Mouse (Mus musculus) kidney, postnatal 0 days (tissue): Measurements from ENCODE around the gene Xpa. TPM values are rescaled to one million over a fixed set of nuclear protein-coding genes. Genes with fewer than 3 reads are reported as not detected.

Source experiments
- ATAC-seq: fragments of 200-750 bp; cut with Nextera tagmentation; replicated peaks from 2 replicates; pipeline ENCODE4 v1.8.0; 2017; ENCODE audit warnings: low read depth, moderate number of reproducible peaks, moderate TSS enrichment, moderate library complexity; ENCODE audit not compliant: low FRiP score
- DNase-seq: peaks from one replicate; pipeline ENCODE4 v3.0.0-alpha.2; 2016; ENCODE audit warnings: low spot score
- H3K27ac ChIP-seq: fragments of 300-500 bp; sonication (generic); 2 replicates; pipeline ENCODE4 v1.5.1; 2014; ENCODE audit warnings: mild to moderate bottlenecking
- H3K27me3 ChIP-seq: fragments of 300-500 bp; sonication (generic); 2 replicates; pipeline ENCODE4 v1.6.1; 2014; ENCODE audit warnings: low read length, mixed read lengths; ENCODE audit not compliant: insufficient read depth
- H3K36me3 ChIP-seq: fragments of 300-500 bp; sonication (generic); 2 replicates; pipeline ENCODE4 v1.6.1; 2014; ENCODE audit warnings: low read length, mixed read lengths; ENCODE audit not compliant: insufficient read depth
- H3K4me1 ChIP-seq: fragments of 300-500 bp; sonication (generic); replicated peaks from 2 replicates; pipeline ENCODE4 v1.6.1; 2014; ENCODE audit warnings: antibody characterized with exemption, low read length, mixed read lengths; ENCODE audit not compliant: insufficient read depth
- H3K4me2 ChIP-seq: fragments of 300-500 bp; sonication (generic); 2 replicates; pipeline ENCODE4 v1.6.1; 2014; ENCODE audit warnings: mild to moderate bottlenecking, low read length, moderate library complexity, mixed read lengths
- H3K4me3 ChIP-seq: fragments of 300-500 bp; sonication (generic); replicated peaks from 2 replicates; pipeline ENCODE4 v1.5.1; 2014; ENCODE audit warnings: low read depth, low read length
- H3K9ac ChIP-seq: fragments of 300-500 bp; sonication (generic); 2 replicates; pipeline ENCODE4 v1.6.1; 2014; ENCODE audit warnings: low read depth, low read length
- H3K9me3 ChIP-seq: fragments of 300-500 bp; sonication (generic); replicated peaks from 2 replicates; pipeline ENCODE4 v1.6.1; 2016; ENCODE audit warnings: low read length, inconsistent platforms, mixed read lengths
- CTCF ChIP-seq: IDR thresholded peaks from 2 replicates; pipeline ENCODE4 v1.5.1; 2016; ENCODE audit warnings: antibody characterized with exemption, low read depth, mild to moderate bottlenecking, moderate library complexity
- WGBS: fragments of 180-500 bp; shearing (Covaris S2); extraction: QIAGEN DNeasy Blood & Tissue Kit; methylation state at CpG from one replicate; pipeline ENCODE4 v1.1.7; 2014; 5-methylcytosine and 5-hydroxymethylcytosine counted together
- polyA plus RNA-seq: library from polyadenylated mRNA; unstranded; fragments of >200 nt; fragmentation: Nextera tagmentation; extraction: Ambion mirVana; gene quantifications from 2 replicates; pipeline ENCODE4 v1.2.1, GENCODE M21; 2015

The Xpa gene
- polyA plus RNA-seq, 1 experiment from 2014 or later: 31.9 TPM

- 0 out of 2 replicates have a peak, but pooled peaks cover 5% of the 10 kb centered on the region for H3K36me3 ChIP-seq
- H3K4me1 ChIP-seq: peaks cover 16% of the 10 kb centered on the region
- no peaks in the 10 kb centered on the region for H3K27me3 ChIP-seq
- H3K27ac ChIP-seq: peak overlapping the region; percentile 99
- H3K4me2 ChIP-seq: peak overlapping the region; percentile 77
- no peaks in the 10 kb centered on the region for H3K9me3 ChIP-seq
- peak overlapping the region; percentile 82 for H3K9ac ChIP-seq
- ATAC-seq (peak; percentile 67), DNase-seq (peak; percentile 62)
- H3K4me3 ChIP-seq: peak overlapping the region; percentile 85
- 6% methylated on average over 17 of the region's 17 CpGs for WGBS
- no peak for TF ChIP-seq CTCF
Observed at GRCm38 (mm10) chr4:46137629-46138286, 58.4 kb downstream of the Xpa start.

- H3K9ac ChIP-seq: no peak overlapping the region
- no peak overlapping the region for H3K27ac ChIP-seq
- WGBS: 87% methylated on average over 6 of the region's 6 CpGs
- DNase-seq (no peak), ATAC-seq (no peak)
- no peaks in the 10 kb centered on the region for H3K27me3 ChIP-seq
- no peak overlapping the region for H3K4me3 ChIP-seq
- H3K9me3 ChIP-seq: no peaks in the 10 kb centered on the region
- H3K4me1 ChIP-seq: 0 out of 2 replicates have a peak, but pooled peaks cover 6% of the 10 kb centered on the region
- H3K4me2 ChIP-seq: no peak overlapping the region
- TF ChIP-seq CTCF: no peak
- H3K36me3 ChIP-seq: peaks cover 24% of the 10 kb centered on the region
Observed at GRCm38 (mm10) chr4:46131791-46132190, 64.3 kb downstream of the Xpa start.

- Histone ChIP-seq H3K4me3 (no peak overlapping the region), H3K9me3 (no peaks in the 10 kb centered on the region), H3K27ac (no peak overlapping the region), H3K4me2 (no peak overlapping the region), H3K9ac (no peak overlapping the region), H3K4me1 (0 out of 2 replicates have a peak, but pooled peaks cover 5% of the 10 kb centered on the region), H3K36me3 (peaks cover 24% of the 10 kb centered on the region), H3K27me3 (no peaks in the 10 kb centered on the region)
- WGBS: 78% methylated on average over 3 of the region's 3 CpGs
- ATAC-seq (no peak), DNase-seq (peak; percentile 54)
- peak; percentile 78 for TF ChIP-seq CTCF
Observed at GRCm38 (mm10) chr4:46130221-46130620, 65.9 kb downstream of the Xpa start.

GRCm38 (mm10) chr4:46129311-46130004 is 66.7 kb downstream of the Xpa start:
- ATAC-seq (peak; percentile 91), DNase-seq (peak; percentile 72)
- WGBS: 56% methylated on average over 8 of the region's 8 CpGs
- no peak overlapping the region for H3K4me2 ChIP-seq
- TF ChIP-seq CTCF: no peak; the same call in 1 of the 2 replicates
- no peak overlapping the region for H3K9ac ChIP-seq
- 0 out of 2 replicates have a peak, but pooled peaks cover 5% of the 10 kb centered on the region for H3K4me1 ChIP-seq
- H3K27me3 ChIP-seq: no peaks in the 10 kb centered on the region
- no peaks in the 10 kb centered on the region for H3K9me3 ChIP-seq
- peak overlapping the region; percentile 64 for H3K27ac ChIP-seq
- peaks cover 22% of the 10 kb centered on the region for H3K36me3 ChIP-seq
- no peak overlapping the region for H3K4me3 ChIP-seq

GRCm38 (mm10) chr4:46126541-46126940 is 69.6 kb downstream of the Xpa start:
- peaks cover 30% of the 10 kb centered on the region for H3K36me3 ChIP-seq
- no peaks in the 10 kb centered on the region for H3K9me3 ChIP-seq
- DNase-seq: peak; percentile 85
- TF ChIP-seq CTCF: peak; percentile 96
- no peak overlapping the region for H3K27ac ChIP-seq
- H3K4me1 ChIP-seq: 0 out of 2 replicates have a peak, but pooled peaks cover 5% of the 10 kb centered on the region
- H3K4me3 ChIP-seq: no peak overlapping the region
- 0 out of 2 replicates have a peak, but pooled peaks have one; percentile 26 for ATAC-seq
- no peak overlapping the region for H3K4me2 ChIP-seq
- no peaks in the 10 kb centered on the region for H3K27me3 ChIP-seq
- WGBS: 49% methylated on average over 2 of the region's 2 CpGs
- H3K9ac ChIP-seq: no peak overlapping the region

- DNase-seq (no peak), ATAC-seq (no peak)
- no peak overlapping the region for H3K27ac ChIP-seq
- 86% methylated on average over 6 of the region's 6 CpGs for WGBS
- 0 out of 2 replicates have a peak, but pooled peaks cover 3% of the 10 kb centered on the region for H3K4me1 ChIP-seq
- H3K4me3 ChIP-seq: no peak overlapping the region
- no peak for TF ChIP-seq CTCF
- no peak overlapping the region for H3K9ac ChIP-seq
- no peak overlapping the region for H3K4me2 ChIP-seq
- no peaks in the 10 kb centered on the region for H3K27me3 ChIP-seq
- H3K36me3 ChIP-seq: peaks cover 39% of the 10 kb centered on the region
- no peaks in the 10 kb centered on the region for H3K9me3 ChIP-seq
Observed at GRCm38 (mm10) chr4:46123358-46123757, 72.8 kb downstream of the Xpa start.
